Mouse (Mus musculus): ENCODE data around the gene Ube2s. TPM values are rescaled to one million over a fixed set of nuclear protein-coding genes. Genes with fewer than 3 reads are reported as not detected.

The Ube2s gene
- total and polyA plus RNA-seq, 3 experiments, result 341 to 740 TPM; not detected in 1

DNA sequence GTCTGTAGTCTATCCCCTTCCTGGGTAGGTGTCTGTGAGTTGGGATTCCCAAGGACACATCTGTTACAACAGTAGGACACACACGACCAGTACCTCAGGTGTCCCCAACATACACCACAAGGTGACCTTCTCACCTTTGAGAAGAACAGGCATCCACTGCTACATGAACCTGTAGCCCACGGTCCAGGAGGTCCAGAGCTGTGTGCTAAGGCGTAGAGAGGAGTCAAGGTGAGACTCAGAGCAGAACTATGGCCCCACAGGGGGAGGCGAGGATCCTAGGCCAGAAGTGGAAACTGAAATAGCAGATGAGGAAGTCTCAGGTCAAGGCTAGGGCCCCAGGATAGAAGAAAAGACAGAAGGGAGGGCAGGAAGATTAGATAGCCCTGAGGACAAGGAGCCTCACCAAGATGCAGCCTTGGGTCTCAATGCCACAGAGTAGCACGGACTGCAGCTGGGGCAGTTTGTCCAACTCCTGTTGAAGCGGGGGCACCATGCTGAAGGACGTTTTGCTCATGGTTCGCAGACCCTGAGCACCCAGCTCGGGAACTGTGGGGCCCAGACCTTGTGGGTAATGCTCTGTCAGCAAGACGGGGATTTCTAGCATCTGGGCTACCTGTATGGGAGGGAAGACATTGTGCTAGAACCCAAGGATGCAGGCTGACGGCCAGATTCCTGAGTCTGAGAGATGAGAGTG is 38.4 kb upstream of the Ube2s start:
- Histone ChIP-seq H3K9ac (ENCODE audit: control insufficient read depth, low read depth, low read length, poor library complexity, severe bottlenecking) (no peak overlapping the region), H3K4me1 (ENCODE audit: control insufficient read depth in 1 of 2, insufficient read depth in 2 of 2, low read length in 2 of 2) (no peaks in the 10 kb centered on the region), H3K9me3 (replicated peaks; ENCODE audit: insufficient read depth, low read length) (no peaks in the 10 kb centered on the region), H3K79me2 (ENCODE audit: control insufficient read depth, insufficient read depth, low read length, poor library complexity) (no peaks in the 10 kb centered on the region), H3K27me3 (ENCODE audit: control insufficient read depth in 1 of 2, insufficient read depth in 2 of 2, low read length in 2 of 2) (no peaks in the 10 kb centered on the region), H3K36me3 (ENCODE audit: control insufficient read depth in 1 of 2, insufficient read depth in 2 of 2, low read length in 2 of 2) (no peaks in the 10 kb centered on the region), H3K4me3 (ENCODE audit: control insufficient read depth in 1 of 2, insufficient read depth in 1 of 2, low read depth in 2 of 2, low read length in 2 of 2) (no peak overlapping the region), H3K27ac (ENCODE audit: control insufficient read depth, low read depth, low read length) (no peak overlapping the region)
- no peak for DNase-seq (ENCODE audit: low read depth, low spot score)
- TF ChIP-seq ZKSCAN1 (IDR thresholded peaks at IDR 0.05; ENCODE audit: low read depth, low read length) (no peak), MYC (IDR thresholded peaks at IDR 0.05; ENCODE audit: low read depth, low read length) (no peak), GABPA (IDR thresholded peaks at IDR 0.05; ENCODE audit: low read depth, low read length) (no peak), ETS1 (IDR thresholded peaks at IDR 0.05; ENCODE audit: low read depth, low read length) (no peak), POLR2A (IDR thresholded peaks at IDR 0.05; ENCODE audit: control insufficient read depth in 1 of 2, insufficient read depth in 1 of 2, low read depth in 1 of 2, low read length in 2 of 2, poor library complexity in 1 of 2) (no peak), HCFC1 (IDR thresholded peaks at IDR 0.05; ENCODE audit: low read depth, low read length) (no peak), TCF12 (IDR thresholded peaks at IDR 0.05; ENCODE audit: low read depth, low read length) (no peak), ZMIZ1 (IDR thresholded peaks at IDR 0.05; ENCODE audit: low read depth, low read length) (no peak), SIN3A (IDR thresholded peaks at IDR 0.05; ENCODE audit: low read length) (no peak)

DNA sequence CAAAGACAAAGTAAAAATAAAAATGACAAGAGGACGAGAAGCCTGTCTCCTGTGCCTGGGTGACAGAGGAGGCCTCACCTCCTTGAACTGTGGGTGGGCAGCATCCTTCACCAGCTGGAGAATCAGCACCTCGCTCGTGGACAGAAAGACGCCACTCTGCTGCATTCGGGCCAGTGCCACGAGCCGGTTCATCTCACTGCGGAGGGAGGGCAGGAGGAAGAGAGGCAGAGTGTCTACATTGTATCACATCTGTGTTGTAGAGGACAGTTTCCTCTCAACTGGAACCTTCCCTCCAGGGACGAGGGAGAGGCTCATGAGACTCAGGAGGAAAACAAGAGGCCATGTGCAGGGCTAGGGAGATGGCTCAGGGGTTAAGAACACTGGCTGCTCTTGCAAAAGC is 37.0 kb upstream of the Ube2s start:
- H3K79me2 ChIP-seq (ENCODE audit: control insufficient read depth, insufficient read depth, low read length, poor library complexity), result no peaks in the 10 kb centered on the region
- H3K27me3 ChIP-seq (ENCODE audit: control insufficient read depth in 1 of 2, insufficient read depth in 2 of 2, low read length in 2 of 2), result no peaks in the 10 kb centered on the region
- H3K36me3 ChIP-seq (ENCODE audit: control insufficient read depth in 1 of 2, insufficient read depth in 2 of 2, low read length in 2 of 2), result no peaks in the 10 kb centered on the region
- H3K27ac ChIP-seq (ENCODE audit: control insufficient read depth, low read depth, low read length), result no peak overlapping the region
- H3K4me3 ChIP-seq (ENCODE audit: control insufficient read depth in 1 of 2, insufficient read depth in 1 of 2, low read depth in 2 of 2, low read length in 2 of 2), result peak overlapping the region; percentile 52 to 73; a peak in 3 of 4 replicates
- no peaks in the 10 kb centered on the region for H3K9me3 ChIP-seq (replicated peaks; ENCODE audit: insufficient read depth, low read length)
- H3K4me1 ChIP-seq (ENCODE audit: control insufficient read depth in 1 of 2, insufficient read depth in 2 of 2, low read length in 2 of 2), result no peaks in the 10 kb centered on the region
- no peak for DNase-seq (ENCODE audit: low read depth, low spot score)
- H3K9ac ChIP-seq (ENCODE audit: control insufficient read depth, low read depth, low read length, poor library complexity, severe bottlenecking), result no peak overlapping the region
- TF ChIP-seq TCF12 (IDR thresholded peaks at IDR 0.05; ENCODE audit: low read depth, low read length), result no peak
- no peak for TF ChIP-seq MEF2A (IDR thresholded peaks at IDR 0.05; ENCODE audit: extremely low read depth, insufficient replicate concordance, low read depth, low read length, poor library complexity, severe bottlenecking)
- TF ChIP-seq POLR2A (IDR thresholded peaks at IDR 0.05; ENCODE audit: control insufficient read depth in 1 of 2, insufficient read depth in 1 of 2, low read depth in 1 of 2, low read length in 2 of 2, poor library complexity in 1 of 2), result no peak
- no peak for TF ChIP-seq NELFE (IDR thresholded peaks at IDR 0.05; ENCODE audit: low read depth, low read length)
- no peak for TF ChIP-seq CTCF (IDR thresholded peaks at IDR 0.05 in 2 of 3, conservative IDR thresholded peaks at IDR 0.05 in 1 of 3; ENCODE audit: control insufficient read depth in 1 of 3, insufficient read depth in 1 of 3, low read depth in 2 of 3, low read length in 3 of 3, poor library complexity in 1 of 3, severe bottlenecking in 1 of 3)
- TF ChIP-seq ELF1 (IDR thresholded peaks at IDR 0.05; ENCODE audit: low read depth, low read length), result no peak
- TF ChIP-seq ZC3H11A (IDR thresholded peaks at IDR 0.05; ENCODE audit: low read depth, low read length), result no peak
- no peak for TF ChIP-seq USF2 (IDR thresholded peaks at IDR 0.05; ENCODE audit: borderline replicate concordance in 1 of 2, insufficient read depth in 1 of 2, low read depth in 1 of 2, low read length in 2 of 2)
- no peak for TF ChIP-seq MXI1 (IDR thresholded peaks at IDR 0.05; ENCODE audit: low read depth, low read length)
- no peak for TF ChIP-seq CHD2 (IDR thresholded peaks at IDR 0.05; ENCODE audit: low read length)
- TF ChIP-seq SMC3 (IDR thresholded peaks at IDR 0.05; ENCODE audit: low read depth, low read length), result no peak
- no peak for TF ChIP-seq POLR2AphosphoS2 (IDR thresholded peaks at IDR 0.05; ENCODE audit: low read length)
- no peak for TF ChIP-seq ZKSCAN1 (IDR thresholded peaks at IDR 0.05; ENCODE audit: low read depth, low read length)
- no peak for TF ChIP-seq SIN3A (IDR thresholded peaks at IDR 0.05; ENCODE audit: low read length)
- TF ChIP-seq MYC (IDR thresholded peaks at IDR 0.05; ENCODE audit: low read depth, low read length), result no peak
- TF ChIP-seq E2F4 (IDR thresholded peaks at IDR 0.05; ENCODE audit: borderline replicate concordance, low read depth, low read length), result no peak
- no peak for TF ChIP-seq GABPA (IDR thresholded peaks at IDR 0.05; ENCODE audit: low read depth, low read length)
- TF ChIP-seq TBP (IDR thresholded peaks at IDR 0.05; ENCODE audit: low read depth, low read length), result no peak

All from MEL (cell line).